Mouse (Mus musculus) lung, embryonic 14.5 days (tissue): Measurements from ENCODE around the gene Isy1. TPM values are rescaled to one million over a fixed set of nuclear protein-coding genes. Genes with fewer than 3 reads are reported as not detected.
"Not testable (repeated sequence)": the region's sequence is repeated elsewhere in the genome, so short reads cannot be mapped to it uniquely, and the experiment has no call there.

Experiments
- ATAC-seq: fragments of 200-750 bp; cut with Nextera tagmentation; 2 replicates; pipeline ENCODE4 v1.8.0; 2017; ENCODE audit warnings: mild to moderate bottlenecking, moderate TSS enrichment, moderate library complexity; ENCODE audit not compliant: insufficient read depth
- DNase-seq: peaks from one replicate; pipeline ENCODE4 v3.0.0-alpha.2; 2015
- H3K27ac ChIP-seq: fragments of 300-500 bp; sonication (generic); 2 replicates; pipeline ENCODE4 v1.5.1; 2014; ENCODE audit warnings: low read depth, mild to moderate bottlenecking, moderate library complexity
- H3K27me3 ChIP-seq: fragments of 300-500 bp; sonication (generic); 2 replicates; pipeline ENCODE4 v1.6.1; 2014; ENCODE audit warnings: low read length, control low read depth; ENCODE audit not compliant: insufficient read depth
- H3K36me3 ChIP-seq: fragments of 300-500 bp; sonication (generic); 2 replicates; pipeline ENCODE4 v1.6.1; 2014; ENCODE audit warnings: control low read depth; ENCODE audit not compliant: insufficient read depth
- H3K4me1 ChIP-seq: fragments of 300-500 bp; sonication (generic); 2 replicates; pipeline ENCODE4 v1.6.1; 2014; ENCODE audit warnings: antibody characterized with exemption, control low read depth; ENCODE audit not compliant: insufficient read depth
- H3K4me2 ChIP-seq: fragments of 300-500 bp; sonication (generic); 2 replicates; pipeline ENCODE4 v1.6.1; 2014; ENCODE audit warnings: mild to moderate bottlenecking
- H3K4me3 ChIP-seq: fragments of 300-500 bp; sonication (generic); 2 replicates; pipeline ENCODE4 v1.5.1; 2014; ENCODE audit warnings: low read depth, low read length
- H3K9ac ChIP-seq: fragments of 300-500 bp; sonication (generic); 2 replicates; pipeline ENCODE4 v1.6.1; 2014
- H3K9me3 ChIP-seq: fragments of 300-500 bp; sonication (generic); 2 replicates; pipeline ENCODE4 v1.6.1; 2016; ENCODE audit warnings: low read depth, low read length, control low read depth
- CTCF ChIP-seq: IDR thresholded peaks from 2 replicates; pipeline ENCODE4 v1.5.1; 2016; ENCODE audit warnings: antibody characterized with exemption, low read depth
- WGBS: fragments of 180-500 bp; shearing (Covaris S2); extraction: QIAGEN DNeasy Blood & Tissue Kit; methylation state at CpG from one replicate; pipeline ENCODE4 v1.1.7; 2014; 5-methylcytosine and 5-hydroxymethylcytosine counted together
- polyA plus RNA-seq: library from polyadenylated mRNA; unstranded; fragments of >200 nt; fragmentation: Nextera tagmentation; extraction: Ambion mirVana; gene quantifications from 2 replicates; pipeline ENCODE4 v1.2.1, GENCODE M21; 2014

The Isy1 gene
- polyA plus RNA-seq, 1 experiment from 2014 or later, result 50.8 TPM

DNA sequence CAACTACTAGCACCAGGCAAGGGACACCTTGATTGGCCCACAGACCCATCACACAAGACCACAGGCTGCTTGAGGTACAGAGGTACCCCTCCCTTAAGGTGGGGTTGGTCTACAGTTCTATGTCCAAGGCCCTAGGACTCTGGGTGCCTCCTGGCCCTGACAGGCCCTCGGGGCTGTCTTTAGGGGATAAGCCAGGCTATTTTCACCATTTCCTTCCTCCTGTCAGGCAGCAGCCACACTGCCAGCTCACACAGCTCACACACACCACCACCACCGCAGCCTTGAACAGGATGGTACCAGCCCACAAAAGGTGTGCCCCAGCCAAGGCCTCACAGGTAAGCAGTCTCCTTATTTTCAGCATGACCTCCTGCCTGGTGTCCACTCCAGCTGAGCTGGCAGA, 60.8 kb downstream of the Isy1 start, which contains the start of gene Gp9:
Gene Gp9 (plus strand): TSS at position 231 of the 400 bp plus-strand sequence.
- no peak within 1 kb of the TSS for H3K9ac ChIP-seq
- H3K4me1 ChIP-seq, result no peaks in the 10 kb centered on the region
- H3K36me3 ChIP-seq, result no peaks in the 10 kb centered on the region
- H3K4me3 ChIP-seq, result no peak within 1 kb of the TSS
- H3K9me3 ChIP-seq, result no peaks in the 10 kb centered on the region
- H3K4me2 ChIP-seq, result no peak within 1 kb of the TSS
- no peak for TF ChIP-seq CTCF
- ATAC-seq (no peak), DNase-seq (no peak)
- H3K27me3 ChIP-seq, result no peaks in the 10 kb centered on the region
- H3K27ac ChIP-seq, result no peak within 1 kb of the TSS
- 57% methylated on average over 2 of the region's 2 CpGs for WGBS

DNA sequence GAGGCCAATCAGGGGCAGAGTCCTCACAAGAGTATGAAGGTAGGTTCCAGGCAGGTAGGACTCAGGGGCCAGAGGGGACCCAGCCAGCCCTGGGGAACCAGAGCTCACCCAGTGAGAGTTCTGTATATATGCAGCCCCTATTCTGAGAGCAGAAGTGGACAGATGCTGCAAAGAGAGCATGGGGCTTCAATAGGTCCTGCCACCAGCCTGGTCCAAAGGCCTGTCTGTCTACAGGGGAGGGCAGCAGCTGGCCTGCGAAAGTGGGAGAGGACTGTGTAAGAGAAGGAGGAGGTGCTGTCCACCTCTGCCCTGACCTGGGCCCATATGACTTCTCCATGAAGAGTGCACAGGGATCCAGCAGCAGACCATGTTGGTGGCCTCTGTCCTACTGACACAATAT, 61.9 kb downstream of the Isy1 start:
- WGBS, result 85% methylated on average over 1 of the region's 1 CpGs
- no peak for ATAC-seq

DNA sequence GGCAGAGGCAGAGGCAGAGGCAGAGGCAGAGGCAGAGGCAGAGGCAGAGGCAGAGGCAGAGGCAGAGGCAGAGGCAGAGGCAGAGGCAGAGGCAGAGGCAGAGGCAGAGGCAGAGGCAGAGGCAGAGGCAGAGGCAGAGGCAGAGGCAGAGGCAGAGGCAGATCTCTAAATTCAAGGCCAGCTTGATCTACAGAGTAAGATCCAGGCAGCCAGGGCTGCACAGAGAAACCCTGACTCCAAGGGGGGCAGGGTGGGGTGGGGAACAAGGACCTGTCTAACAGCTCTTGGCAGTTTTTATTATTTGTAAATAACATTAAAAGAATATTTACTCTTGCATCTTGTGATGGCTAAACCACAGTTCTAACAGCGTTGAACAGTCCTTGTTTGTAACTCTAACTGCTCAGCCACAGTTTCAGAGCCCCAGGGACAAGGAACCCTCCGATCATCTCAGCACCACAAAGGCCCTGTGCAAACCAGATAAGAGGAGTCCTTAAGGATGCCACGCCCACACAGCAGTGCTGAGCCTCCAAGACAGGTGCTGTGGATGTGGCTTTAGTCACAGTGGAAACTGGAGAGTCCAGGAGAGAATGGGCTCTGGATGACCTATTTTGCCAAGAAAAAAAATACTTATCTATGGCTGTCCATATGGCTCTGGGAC, 62.9 kb downstream of the Isy1 start:
- no peak overlapping the region for H3K9ac ChIP-seq
- no peak overlapping the region for H3K4me3 ChIP-seq
- no peak overlapping the region; the same call in 1 of the 2 replicates for H3K4me2 ChIP-seq
- DNase-seq (no peak), ATAC-seq (no peak)
- H3K27ac ChIP-seq, result no peak overlapping the region
- TF ChIP-seq CTCF, result no peak
- H3K27me3 ChIP-seq, result no peaks in the 10 kb centered on the region
- no peaks in the 10 kb centered on the region for H3K36me3 ChIP-seq
- no peaks in the 10 kb centered on the region for H3K9me3 ChIP-seq
- H3K4me1 ChIP-seq, result no peaks in the 10 kb centered on the region
- WGBS, result 55% methylated on average over 3 of the region's 3 CpGs

More for the DNA sequence above, 61.9 kb downstream of the Isy1 start:
- Histone ChIP-seq H3K4me2 (no peak overlapping the region), H3K27me3 (no peaks in the 10 kb centered on the region), H3K9ac (no peak overlapping the region; the same call in 1 of the 2 replicates), H3K4me1 (no peaks in the 10 kb centered on the region), H3K9me3 (no peaks in the 10 kb centered on the region), H3K36me3 (no peaks in the 10 kb centered on the region), H3K27ac (no peak overlapping the region), H3K4me3 (no peak overlapping the region)
- TF ChIP-seq CTCF, result no peak
- DNase-seq, result no peak

DNA sequence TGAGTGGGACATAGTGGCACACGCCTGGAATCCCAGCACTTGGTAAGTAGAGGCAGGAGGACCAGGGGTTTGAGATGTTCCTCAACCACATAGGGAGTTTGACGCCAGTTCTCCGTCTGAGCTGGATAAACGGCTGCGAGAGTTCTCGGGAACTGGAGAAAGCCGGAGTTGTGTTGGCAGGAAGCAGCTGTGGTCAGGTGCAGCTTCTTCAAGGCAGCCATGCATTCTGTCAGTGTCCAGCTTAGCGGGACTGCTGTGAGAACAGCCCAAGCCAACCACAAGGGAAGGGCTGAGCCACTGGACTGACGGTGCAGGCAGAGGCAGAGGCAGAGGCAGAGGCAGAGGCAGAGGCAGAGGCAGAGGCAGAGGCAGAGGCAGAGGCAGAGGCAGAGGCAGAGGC, 63.7 kb downstream of the Isy1 start:
- DNase-seq (no peak), ATAC-seq (no peak)
- Histone ChIP-seq H3K27ac (no peak overlapping the region), H3K4me3 (no peak overlapping the region), H3K4me1 (no peaks in the 10 kb centered on the region), H3K9ac (no peak overlapping the region), H3K36me3 (no peaks in the 10 kb centered on the region), H3K4me2 (no peak overlapping the region), H3K9me3 (no peaks in the 10 kb centered on the region), H3K27me3 (no peaks in the 10 kb centered on the region)
- WGBS, result 75% methylated on average over 9 of the region's 9 CpGs
- no peak for TF ChIP-seq CTCF

DNA sequence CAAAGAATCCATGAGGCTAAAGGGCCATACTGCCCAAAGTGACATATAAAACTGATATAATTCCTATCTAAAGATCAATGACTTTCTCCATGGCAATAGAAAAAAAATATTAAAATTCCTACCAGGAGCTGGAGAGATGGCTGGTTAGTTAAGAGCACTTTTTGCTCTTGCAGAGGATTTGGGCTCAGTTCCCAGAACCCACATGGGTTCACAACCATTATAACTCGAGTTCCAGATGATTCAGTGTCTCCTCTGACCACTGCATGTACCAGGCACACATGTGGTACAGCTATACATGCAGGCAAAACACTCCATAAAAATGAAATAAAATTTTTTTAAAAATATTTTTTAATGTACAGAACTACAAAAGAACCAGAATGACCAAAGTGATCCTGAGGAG, 64.1 kb downstream of the Isy1 start:
- Histone ChIP-seq H3K4me3 (no peak overlapping the region), H3K9me3 (no peaks in the 10 kb centered on the region), H3K27me3 (no peaks in the 10 kb centered on the region), H3K4me1 (no peaks in the 10 kb centered on the region), H3K4me2 (no peak overlapping the region), H3K36me3 (no peaks in the 10 kb centered on the region), H3K27ac (no peak overlapping the region), H3K9ac (no peak overlapping the region)
- 34% methylated on average over 1 of the region's 1 CpGs for WGBS
- ATAC-seq (no peak), DNase-seq (no peak)
- no peak for TF ChIP-seq CTCF

DNA sequence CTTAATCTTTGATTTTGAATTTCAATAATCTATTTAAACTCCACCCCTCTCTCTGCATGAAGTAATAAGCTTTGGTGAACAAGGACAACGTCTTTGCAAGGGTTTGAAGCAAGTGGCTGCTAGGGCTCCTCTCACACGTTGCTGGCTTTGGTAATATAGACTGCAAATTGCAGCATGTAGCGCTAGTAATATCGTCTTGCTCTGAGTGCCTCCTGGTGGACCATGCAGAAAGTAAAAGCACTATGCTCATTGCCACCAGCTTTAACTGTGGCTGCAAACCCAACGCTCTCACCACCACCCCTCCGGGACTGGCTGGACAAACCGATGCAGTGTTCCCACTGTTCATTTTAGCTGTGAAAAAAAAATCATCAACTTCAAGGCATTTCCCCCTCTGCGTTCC, 68.0 kb downstream of the Isy1 start:
- peak; percentile 63 for TF ChIP-seq CTCF
- no peak overlapping the region for H3K4me2 ChIP-seq
- WGBS, result 52% methylated on average over 8 of the region's 8 CpGs
- H3K4me1 ChIP-seq, result no peaks in the 10 kb centered on the region
- H3K27me3 ChIP-seq, result no peaks in the 10 kb centered on the region
- H3K4me3 ChIP-seq, result no peak overlapping the region
- H3K36me3 ChIP-seq, result no peaks in the 10 kb centered on the region
- ATAC-seq (no peak; the same call in 1 of the 2 replicates), DNase-seq (peak; percentile 71)
- H3K9ac ChIP-seq, result no peak overlapping the region
- no peaks in the 10 kb centered on the region for H3K9me3 ChIP-seq
- no peak overlapping the region for H3K27ac ChIP-seq

DNA sequence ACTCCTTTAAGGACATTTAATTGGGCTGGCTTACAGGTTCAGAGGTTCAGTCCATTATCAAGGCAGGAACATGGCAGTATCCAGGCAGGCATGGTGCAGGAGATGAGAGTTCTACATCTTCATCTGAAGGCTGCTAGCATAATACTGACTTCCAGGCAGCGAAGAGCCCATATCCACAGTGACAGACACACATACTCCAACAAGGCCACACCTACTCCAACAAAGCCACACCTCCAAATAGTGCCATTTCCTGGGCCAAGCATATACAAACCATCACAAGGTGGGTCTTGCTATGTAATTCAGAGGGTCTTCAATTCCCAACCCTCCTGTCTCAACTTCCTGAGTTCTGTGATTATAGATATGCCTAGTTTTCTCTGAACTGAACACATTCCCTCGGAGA, 74.3 kb downstream of the Isy1 start:
- not testable (repeated sequence) for ATAC-seq, H3K27me3 ChIP-seq, H3K27ac ChIP-seq, H3K36me3 ChIP-seq, H3K9ac ChIP-seq, H3K4me1 ChIP-seq, DNase-seq, H3K4me3 ChIP-seq, H3K9me3 ChIP-seq, H3K4me2 ChIP-seq
- WGBS, result 89% methylated on average over 2 of the region's 2 CpGs

Other genes starting within 250 kb of the Isy1 start
- 2.5 and 3.2 TPM in 2 replicates for gene Prokr1, start 248.1 kb downstream of the Isy1 start, polyA plus RNA-seq
- 14.6 and 15.4 TPM in 2 replicates for gene Aplf, start 166.6 kb downstream of the Isy1 start, polyA plus RNA-seq
- gene Efcc1, start 107.9 kb downstream of the Isy1 start, polyA plus RNA-seq, result 3.4 and 3.8 TPM in 2 replicates
- 4.0 and 4.3 TPM in 2 replicates for gene Gp9, start 60.7 kb downstream of the Isy1 start, polyA plus RNA-seq
- 12.2 and 12.5 TPM in 2 replicates for gene Rab43, start 26.6 kb downstream of the Isy1 start, polyA plus RNA-seq
- 3.3 and 5.0 TPM in 2 replicates for gene Gm45140, start 3.0 kb downstream of the Isy1 start, polyA plus RNA-seq
- gene Cnbp, start 12.3 kb upstream of the Isy1 start, polyA plus RNA-seq, result 1,237 and 1,257 TPM in 2 replicates
- 177 TPM in 2 replicates for gene Copg1, start 49.0 kb upstream of the Isy1 start, polyA plus RNA-seq
- gene Hmces, start 75.1 kb upstream of the Isy1 start, polyA plus RNA-seq, result 55.3 and 59.2 TPM in 2 replicates
- gene H1fx, start 142.8 kb upstream of the Isy1 start, polyA plus RNA-seq, result 62.9 and 74.4 TPM in 2 replicates
- 216 and 218 TPM in 2 replicates for gene Rab7, start 206.5 kb upstream of the Isy1 start, polyA plus RNA-seq
- gene Rpn1, start 245.7 kb upstream of the Isy1 start, polyA plus RNA-seq, result 437 and 440 TPM in 2 replicates